Mouse (Mus musculus) hindbrain, embryonic 13.5 days (tissue): ENCODE results near the gene Dot1l. TPM values are rescaled to one million over a fixed set of nuclear protein-coding genes. Genes with fewer than 3 reads are reported as not detected.

Experiments
- ATAC-seq: fragments of 200-750 bp; cut with Nextera tagmentation; 2 replicates; pipeline ENCODE4 v1.8.0; 2017; ENCODE audit warnings: moderate TSS enrichment; ENCODE audit not compliant: low FRiP score
- H3K27ac ChIP-seq: fragments of 300-500 bp; sonication (generic); 2 replicates; pipeline ENCODE4 v1.5.1; 2015; ENCODE audit warnings: inconsistent platforms, mild to moderate bottlenecking, moderate library complexity
- H3K27me3 ChIP-seq: fragments of 300-500 bp; sonication (generic); 2 replicates; pipeline ENCODE4 v1.6.1; 2015; ENCODE audit warnings: mild to moderate bottlenecking, inconsistent platforms
- H3K36me3 ChIP-seq: fragments of 300-500 bp; sonication (generic); 2 replicates; pipeline ENCODE4 v1.6.1; 2015; ENCODE audit warnings: mild to moderate bottlenecking, inconsistent platforms
- H3K4me1 ChIP-seq: fragments of 300-500 bp; sonication (generic); replicated peaks from 2 replicates; pipeline ENCODE4 v1.6.1; 2015; ENCODE audit warnings: inconsistent platforms
- H3K4me2 ChIP-seq: fragments of 300-500 bp; sonication (generic); 2 replicates; pipeline ENCODE4 v1.6.1; 2015; ENCODE audit warnings: inconsistent platforms, mild to moderate bottlenecking, moderate library complexity
- H3K4me3 ChIP-seq: fragments of 300-500 bp; sonication (generic); 2 replicates; pipeline ENCODE4 v1.5.1; 2015; ENCODE audit warnings: mild to moderate bottlenecking, inconsistent platforms
- H3K9ac ChIP-seq: fragments of 300-500 bp; sonication (generic); 2 replicates; pipeline ENCODE4 v1.6.1; 2015; ENCODE audit warnings: mild to moderate bottlenecking, inconsistent platforms
- H3K9me3 ChIP-seq: fragments of 300-500 bp; sonication (generic); 2 replicates; pipeline ENCODE4 v1.6.1; 2016; ENCODE audit warnings: inconsistent platforms
- WGBS: fragments of 180-500 bp; shearing (Covaris S2); methylation state at CpG from one replicate; pipeline ENCODE4 v1.1.7; 2015; 5-methylcytosine and 5-hydroxymethylcytosine counted together
- polyA plus RNA-seq: library from polyadenylated mRNA; unstranded; fragments of >200 nt; fragmentation: Nextera tagmentation; extraction: Ambion mirVana; gene quantifications from 2 replicates; pipeline ENCODE4 v1.2.1, GENCODE M21; 2015

The Dot1l gene
- polyA plus RNA-seq, 1 experiment from 2014 or later = 19.4 TPM

DNA sequence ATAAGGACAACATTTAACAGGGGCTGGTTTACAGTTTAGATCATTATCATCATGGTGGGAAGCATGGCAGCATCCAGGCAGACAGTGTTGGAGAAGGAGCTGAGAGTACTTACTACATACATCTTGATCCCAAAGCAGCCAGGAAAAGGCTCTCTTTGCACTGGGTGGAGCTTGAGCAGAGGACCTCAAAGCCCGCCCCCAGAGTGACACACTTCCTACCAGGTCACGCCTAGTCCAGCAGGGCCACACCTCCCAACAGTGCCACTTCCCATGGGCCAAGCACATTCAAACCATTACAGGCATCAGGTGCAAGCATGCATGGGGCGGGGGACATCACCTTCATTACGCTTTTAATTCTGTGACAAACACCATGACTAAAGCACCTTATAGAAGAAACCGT is 10.7 kb upstream of the Dot1l start:
- WGBS = 36% methylated on average over 5 of the region's 5 CpGs
- H3K9me3 ChIP-seq = no peaks in the 10 kb centered on the region

DNA sequence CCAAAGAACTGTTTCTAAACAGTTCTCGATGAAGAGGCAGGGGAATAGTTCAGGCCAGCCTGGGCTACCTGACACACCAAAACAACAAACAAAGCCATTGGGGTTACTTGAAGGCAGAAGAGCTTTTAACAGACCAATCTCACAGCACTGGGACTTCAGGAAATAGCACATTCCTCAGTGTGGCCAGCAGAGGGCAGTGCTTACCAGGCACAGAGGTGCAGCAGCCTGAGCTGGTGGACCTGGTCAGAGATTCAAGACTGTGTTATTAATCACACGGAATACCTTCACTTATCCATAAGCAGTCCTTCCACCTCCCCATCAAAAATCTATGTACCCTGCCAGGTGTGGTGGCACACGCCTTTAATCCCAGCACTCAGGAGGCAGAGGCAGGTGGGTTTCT is 7.6 kb upstream of the Dot1l start:
- no peak for ATAC-seq
- Histone ChIP-seq H3K36me3 (no peaks in the 10 kb centered on the region), H3K27ac (no peak overlapping the region), H3K9me3 (no peaks in the 10 kb centered on the region), H3K4me1 (peaks cover 16% of the 10 kb centered on the region), H3K4me2 (no peak overlapping the region), H3K27me3 (no peaks in the 10 kb centered on the region), H3K9ac (no peak overlapping the region), H3K4me3 (no peak overlapping the region)
- 16% methylated on average over 3 of the region's 3 CpGs for WGBS

More for the DNA sequence above, 10.7 kb upstream of the Dot1l start:
- H3K27me3 ChIP-seq = no peaks in the 10 kb centered on the region
- no peak overlapping the region for H3K4me2 ChIP-seq
- H3K27ac ChIP-seq = no peak overlapping the region
- no peak overlapping the region for H3K9ac ChIP-seq
- ATAC-seq = no peak
- H3K4me1 ChIP-seq = peaks cover 27% of the 10 kb centered on the region
- no peaks in the 10 kb centered on the region for H3K36me3 ChIP-seq
- no peak overlapping the region for H3K4me3 ChIP-seq

DNA sequence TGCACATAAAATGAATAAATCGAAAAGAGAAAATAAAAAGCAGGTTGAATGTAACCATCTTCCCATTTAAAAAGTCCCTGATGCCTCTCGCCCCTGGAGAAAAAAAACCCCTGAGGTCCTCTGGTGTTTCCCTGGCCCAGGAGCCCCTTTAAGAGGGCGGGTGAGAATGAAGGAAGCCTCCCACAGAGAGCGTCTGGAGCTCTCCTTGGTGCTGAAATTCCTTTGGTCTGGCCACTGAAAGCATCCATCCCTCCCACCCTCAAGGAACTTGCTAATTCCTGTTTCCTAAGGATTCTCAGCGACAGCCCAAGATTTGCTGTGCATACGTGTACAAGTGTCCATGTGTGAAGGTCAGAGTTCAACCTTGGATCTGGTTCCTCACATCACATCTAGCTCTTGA is 6.4 kb upstream of the Dot1l start:
- Histone ChIP-seq H3K27me3 (no peaks in the 10 kb centered on the region), H3K4me1 (peaks cover 14% of the 10 kb centered on the region), H3K4me2 (no peak overlapping the region), H3K9me3 (no peaks in the 10 kb centered on the region), H3K36me3 (no peaks in the 10 kb centered on the region), H3K9ac (peak overlapping the region; percentile 35; the same call in 1 of the 2 replicates), H3K4me3 (no peak overlapping the region), H3K27ac (no peak overlapping the region)
- whole genome bisulfite sequencing = 16% methylated on average over 6 of the region's 6 CpGs
- no peak for ATAC-seq

DNA sequence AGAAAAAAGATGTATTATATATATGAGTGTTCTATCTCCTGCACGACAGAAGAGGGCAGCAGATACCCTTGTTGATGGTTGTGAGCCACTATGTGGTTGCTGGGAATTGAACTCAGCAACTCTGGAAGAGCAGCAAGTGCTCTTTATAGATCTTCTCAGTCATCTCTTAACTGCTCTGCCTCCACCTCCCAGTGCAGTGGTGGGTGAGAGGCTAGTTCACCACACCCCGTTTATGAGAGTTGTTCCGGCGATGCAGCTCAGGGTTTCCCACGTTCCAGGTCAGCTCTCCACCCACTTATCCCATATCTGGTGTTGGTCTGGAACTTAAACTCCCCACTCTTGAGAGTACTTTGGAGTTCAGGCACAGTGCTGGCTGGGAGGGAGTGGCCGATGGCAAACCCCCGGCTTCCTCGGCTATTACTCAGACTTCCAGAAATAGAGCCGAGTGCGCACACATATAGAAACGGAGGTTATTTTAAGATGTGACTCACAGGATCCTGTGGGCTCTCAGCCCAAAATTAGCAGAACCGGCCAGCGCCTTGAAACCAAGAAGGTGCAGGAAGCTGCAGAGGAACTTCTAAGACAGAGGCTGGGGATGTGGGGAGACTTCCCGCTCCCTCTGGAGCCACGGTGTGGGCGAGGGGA is 3.7 kb upstream of the Dot1l start:
- H3K4me2 ChIP-seq = peak overlapping the region; percentile 37

DNA sequence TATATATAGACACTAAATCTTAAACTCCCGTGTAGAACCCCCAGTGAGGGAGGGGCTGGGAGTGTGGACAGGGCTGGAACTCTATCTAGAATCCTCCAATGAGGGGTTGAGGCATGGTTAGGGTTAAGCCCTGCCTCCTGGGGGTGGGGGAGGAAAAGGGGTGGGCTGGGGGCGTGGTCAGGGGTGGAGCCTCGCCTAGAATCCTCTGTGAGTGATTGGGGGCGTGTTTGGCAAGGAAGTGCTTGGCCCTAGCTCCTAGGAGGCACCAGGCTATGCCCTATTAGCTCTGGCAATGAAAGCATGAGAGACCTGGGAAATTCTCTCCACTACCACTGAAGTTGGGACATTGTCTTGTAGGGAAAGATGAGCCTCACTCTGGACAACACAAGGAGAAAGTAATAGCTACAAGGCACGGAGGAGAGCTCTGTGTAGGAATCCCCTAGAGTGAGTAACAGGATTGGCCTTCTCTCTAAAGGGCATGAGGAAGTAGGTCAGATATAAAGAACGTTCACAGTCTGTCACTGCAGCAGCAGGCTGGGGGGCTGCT is 2.9 kb upstream of the Dot1l start:
- Histone ChIP-seq H3K9me3 (no peaks in the 10 kb centered on the region), H3K4me3 (peak overlapping the region; percentile 1; the same call in 1 of the 2 replicates), H3K4me1 (peaks cover 35% of the 10 kb centered on the region), H3K36me3 (no peaks in the 10 kb centered on the region), H3K4me2 (peak overlapping the region; percentile 37), H3K27ac (peak overlapping the region; percentile 3; the same call in 1 of the 2 replicates), H3K9ac (no peak overlapping the region), H3K27me3 (no peaks in the 10 kb centered on the region)
- peak; percentile 18; the same call in 1 of the 2 replicates for ATAC-seq
- WGBS = 5% methylated on average over 6 of the region's 6 CpGs

More for the DNA sequence above, 3.7 kb upstream of the Dot1l start:
- ATAC-seq = no peak
- no peaks in the 10 kb centered on the region for H3K9me3 ChIP-seq
- no peak overlapping the region for H3K27ac ChIP-seq
- 0 out of 2 replicates have a peak overlapping the region, but pooled peaks have one; percentile 9 for H3K4me3 ChIP-seq
- no peaks in the 10 kb centered on the region for H3K27me3 ChIP-seq
- H3K4me1 ChIP-seq = peaks cover 27% of the 10 kb centered on the region
- no peak overlapping the region for H3K9ac ChIP-seq
- H3K36me3 ChIP-seq = no peaks in the 10 kb centered on the region
- WGBS = 17% methylated on average over 16 of the region's 16 CpGs

DNA sequence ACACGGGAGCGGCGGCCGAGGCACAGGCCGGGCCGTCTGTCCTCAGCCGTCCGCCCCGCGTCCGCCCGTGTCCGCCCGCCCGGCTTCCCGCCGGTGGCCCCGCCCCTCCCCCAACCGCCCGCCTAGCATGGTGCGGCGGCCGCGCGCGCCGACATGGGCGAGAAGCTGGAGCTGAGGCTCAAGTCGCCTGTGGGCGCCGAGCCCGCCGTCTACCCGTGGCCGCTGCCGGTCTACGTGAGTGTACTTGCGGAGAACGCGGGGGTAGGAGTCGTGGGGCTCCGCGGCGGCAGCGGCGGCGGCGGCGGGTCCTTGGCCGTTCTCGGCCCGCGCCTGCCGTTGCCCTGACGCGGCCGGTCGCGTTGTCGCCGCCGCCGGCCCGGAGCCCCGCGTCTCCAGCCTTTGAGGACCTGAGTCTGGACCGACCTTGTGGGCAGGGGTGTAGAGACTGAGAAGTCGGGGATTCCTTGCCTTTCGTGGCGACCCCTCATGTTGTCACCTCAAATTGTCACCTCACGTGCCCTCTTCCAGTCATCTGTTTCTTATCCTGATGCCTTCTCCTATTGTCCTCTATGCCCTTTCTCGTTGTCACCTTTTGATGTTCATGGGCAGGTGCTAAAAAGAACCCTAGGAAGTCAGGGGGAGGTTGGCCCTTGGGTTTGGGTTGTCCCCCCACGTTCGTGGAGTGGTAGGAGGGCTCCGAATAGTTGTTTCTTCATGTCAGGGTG is 447 bp downstream of the Dot1l start:
- Histone ChIP-seq H3K4me1 (peaks cover 68% of the 10 kb centered on the region), H3K9me3 (no peaks in the 10 kb centered on the region), H3K4me3 (peak overlapping the region; percentile 94), H3K36me3 (no peaks in the 10 kb centered on the region), H3K27me3 (no peaks in the 10 kb centered on the region), H3K9ac (peak overlapping the region; percentile 98), H3K4me2 (peak overlapping the region; percentile 98), H3K27ac (peak overlapping the region; percentile 89)
- ATAC-seq = no peak
- under 1% methylated on average over 67 of the region's 75 CpGs for WGBS

DNA sequence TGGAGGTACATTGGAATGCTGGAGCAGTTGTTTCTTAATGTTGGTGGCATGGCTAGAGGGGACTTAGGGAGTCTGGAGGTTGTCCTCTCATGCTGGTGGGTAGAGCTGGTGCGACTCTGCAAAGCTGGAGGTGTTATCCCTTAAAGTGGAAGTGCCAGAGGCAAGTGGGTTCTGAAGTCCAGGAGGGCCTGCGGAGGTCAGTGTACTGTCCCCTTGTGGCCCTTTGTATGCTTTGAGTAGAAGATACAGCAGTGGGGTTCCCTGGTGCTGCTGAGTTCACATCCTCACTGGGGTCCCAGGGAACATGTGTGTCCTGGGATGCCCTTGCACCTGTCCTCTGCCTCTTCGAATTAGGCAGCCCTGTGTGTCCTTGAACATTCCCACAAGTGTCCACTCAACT is 1.1 kb downstream of the Dot1l start:
- 39% methylated on average over 3 of the region's 3 CpGs for WGBS
- Histone ChIP-seq H3K4me3 (peak overlapping the region; percentile 94), H3K36me3 (no peaks in the 10 kb centered on the region), H3K9ac (peak overlapping the region; percentile 98), H3K4me2 (peak overlapping the region; percentile 98), H3K4me1 (peaks cover 75% of the 10 kb centered on the region), H3K27me3 (no peaks in the 10 kb centered on the region), H3K9me3 (no peaks in the 10 kb centered on the region), H3K27ac (no peak overlapping the region)
- no peak for ATAC-seq

DNA sequence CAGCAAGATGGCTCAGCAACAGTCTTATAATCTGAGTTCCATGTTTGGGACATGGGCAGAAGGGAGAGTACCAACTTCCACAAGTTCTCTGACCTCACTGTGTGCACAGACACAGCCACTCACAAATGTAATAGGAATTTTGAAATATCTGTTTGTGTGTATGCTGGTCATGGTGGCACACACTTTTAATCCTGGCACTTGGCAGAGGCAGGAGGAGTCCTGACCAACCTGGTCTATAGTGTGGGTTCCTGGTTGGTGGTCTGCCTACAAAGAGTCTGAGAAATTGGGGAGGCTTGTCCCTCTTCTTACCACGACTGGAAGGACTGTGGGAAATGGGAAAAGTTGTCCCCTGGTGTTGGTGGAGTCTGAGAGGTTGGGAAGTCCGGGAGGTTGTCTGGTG is 1.5 kb downstream of the Dot1l start:
- H3K9me3 ChIP-seq = no peaks in the 10 kb centered on the region
- H3K4me3 ChIP-seq = peak overlapping the region; percentile 94
- peak overlapping the region; percentile 98 for H3K9ac ChIP-seq
- no peak overlapping the region for H3K27ac ChIP-seq
- H3K4me2 ChIP-seq = peak overlapping the region; percentile 98
- 69% methylated on average over 2 of the region's 2 CpGs for WGBS
- no peak for ATAC-seq
- no peaks in the 10 kb centered on the region for H3K27me3 ChIP-seq
- peaks cover 75% of the 10 kb centered on the region for H3K4me1 ChIP-seq
- no peaks in the 10 kb centered on the region for H3K36me3 ChIP-seq

DNA sequence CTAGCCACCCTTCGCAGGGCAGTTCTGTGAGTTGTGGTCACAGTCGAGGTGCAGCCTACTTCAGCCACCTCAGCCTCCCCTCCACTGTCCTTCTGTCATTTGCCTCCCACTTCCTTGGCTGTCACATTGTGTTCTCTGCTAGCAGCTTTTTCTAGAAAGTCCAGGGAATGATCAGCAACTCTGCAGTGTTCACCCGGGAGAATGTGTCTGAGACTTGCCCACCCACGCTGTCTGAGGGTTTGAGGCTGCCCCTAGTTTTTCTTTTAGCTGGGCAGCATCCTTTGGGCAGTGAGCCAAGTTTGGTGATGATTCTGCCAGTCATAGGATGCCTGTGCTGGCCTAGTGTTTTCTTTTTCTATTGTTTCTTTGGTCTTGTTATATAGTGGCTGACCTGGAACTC is 2.0 kb downstream of the Dot1l start:
- peak overlapping the region; percentile 98 for H3K9ac ChIP-seq
- no peak overlapping the region for H3K27ac ChIP-seq
- H3K4me1 ChIP-seq = peaks cover 74% of the 10 kb centered on the region
- ATAC-seq = no peak
- 76% methylated on average over 4 of the region's 4 CpGs for WGBS
- H3K27me3 ChIP-seq = no peaks in the 10 kb centered on the region
- H3K9me3 ChIP-seq = no peaks in the 10 kb centered on the region
- H3K4me2 ChIP-seq = peak overlapping the region; percentile 98
- peak overlapping the region; percentile 94 for H3K4me3 ChIP-seq
- no peaks in the 10 kb centered on the region for H3K36me3 ChIP-seq

DNA sequence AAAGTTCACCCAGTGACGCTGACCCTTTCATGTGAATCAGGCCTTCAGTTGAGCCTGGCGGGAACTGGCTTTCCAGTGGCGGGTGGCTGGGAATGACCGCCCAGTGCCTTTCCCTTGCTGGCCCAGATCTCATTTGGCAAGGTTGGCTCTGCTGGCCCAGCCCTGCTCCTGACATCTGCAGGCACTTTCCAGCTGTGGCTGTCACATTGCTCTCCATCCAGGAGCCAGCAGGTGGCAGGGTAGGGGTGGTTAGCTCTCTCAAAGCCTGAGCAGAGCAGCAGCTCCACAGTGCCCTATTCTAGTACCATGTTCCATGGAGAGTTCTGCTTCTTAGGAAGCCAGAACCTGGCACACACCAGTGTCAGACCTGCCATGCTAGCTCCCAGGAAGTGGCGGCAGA is 2.7 kb downstream of the Dot1l start:
- Histone ChIP-seq H3K4me1 (peaks cover 71% of the 10 kb centered on the region), H3K4me3 (peak overlapping the region; percentile 7; the same call in 1 of the 2 replicates), H3K9ac (peak overlapping the region; percentile 98), H3K4me2 (peak overlapping the region; percentile 98; the same call in 1 of the 2 replicates), H3K27me3 (no peaks in the 10 kb centered on the region), H3K27ac (peak overlapping the region; percentile 49), H3K9me3 (no peaks in the 10 kb centered on the region), H3K36me3 (no peaks in the 10 kb centered on the region)
- 40% methylated on average over 5 of the region's 5 CpGs for WGBS
- no peak for ATAC-seq

DNA sequence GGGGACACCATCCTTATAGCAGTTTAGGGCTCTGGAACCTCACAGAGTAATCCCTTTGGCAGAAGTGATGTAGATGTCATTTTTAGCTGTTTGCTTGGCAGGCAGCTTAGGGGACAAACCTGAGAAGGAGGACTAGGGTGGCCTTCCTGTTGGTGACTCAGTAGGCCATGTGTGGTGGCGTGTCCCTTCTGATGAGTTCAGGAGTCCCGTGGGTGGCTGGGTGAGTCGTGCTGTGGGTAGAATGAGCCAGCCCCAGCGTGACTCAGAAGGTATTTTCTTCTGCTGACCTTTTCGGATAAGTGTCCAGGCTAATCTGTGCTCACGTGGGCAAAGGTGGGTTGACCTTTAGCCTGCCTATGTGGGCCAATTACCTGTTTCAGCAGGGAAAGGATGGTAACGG is 3.6 kb downstream of the Dot1l start:
- no peak overlapping the region for H3K27ac ChIP-seq
- no peak overlapping the region for H3K4me3 ChIP-seq
- ATAC-seq = no peak
- no peak overlapping the region for H3K4me2 ChIP-seq
- H3K36me3 ChIP-seq = no peaks in the 10 kb centered on the region
- 89% methylated on average over 7 of the region's 7 CpGs for WGBS
- no peaks in the 10 kb centered on the region for H3K27me3 ChIP-seq
- peaks cover 75% of the 10 kb centered on the region for H3K4me1 ChIP-seq
- no peaks in the 10 kb centered on the region for H3K9me3 ChIP-seq
- peak overlapping the region; percentile 98 for H3K9ac ChIP-seq

DNA sequence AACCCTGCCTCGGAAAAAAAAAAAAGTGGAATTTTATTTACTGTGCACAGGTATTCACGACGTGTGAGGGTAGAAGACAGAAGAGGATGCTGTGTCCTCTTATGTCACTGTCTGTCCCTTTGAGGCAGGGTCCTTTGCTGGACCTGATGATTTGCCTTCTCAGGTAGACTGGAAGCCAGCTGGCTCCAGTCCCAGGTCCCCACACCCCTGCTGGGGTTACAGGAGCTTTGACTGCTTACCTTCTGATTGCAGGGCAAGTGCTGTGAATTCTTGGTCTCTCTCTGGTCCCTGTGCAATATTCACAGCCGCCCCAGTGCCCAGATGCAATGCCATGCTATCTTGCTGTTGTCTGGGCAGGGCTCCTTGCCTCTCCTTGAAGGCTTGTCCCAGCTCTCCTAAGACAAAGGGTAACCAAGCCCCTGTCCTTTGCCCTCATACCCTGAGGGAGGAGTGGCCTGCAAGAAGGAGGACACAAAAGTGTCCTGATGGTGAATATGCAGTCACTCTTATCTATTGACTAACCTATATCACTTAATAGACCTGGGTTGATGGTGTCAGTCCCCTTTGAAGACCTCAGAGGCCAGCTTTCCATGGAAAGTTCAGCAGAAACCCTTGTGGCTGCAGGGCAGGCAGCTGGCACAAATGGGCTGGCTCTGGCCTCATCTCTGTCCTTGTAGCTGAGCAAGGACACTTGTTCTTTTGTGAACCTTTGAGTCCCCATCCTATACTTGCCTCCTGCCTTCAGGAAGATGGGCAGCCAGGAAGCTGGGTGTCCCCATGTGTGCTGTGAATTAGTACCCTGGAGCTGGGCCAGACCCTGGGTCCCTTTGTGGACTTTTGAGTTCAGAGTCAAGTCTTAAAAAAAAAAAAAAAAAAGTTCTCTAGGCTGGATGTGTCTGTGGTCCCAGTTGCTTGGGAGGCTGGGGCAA is 5.9 kb downstream of the Dot1l start:
- WGBS = 88% methylated on average over 4 of the region's 4 CpGs
- H3K4me1 ChIP-seq = peaks cover 66% of the 10 kb centered on the region

More for the DNA sequence above, 5.9 kb downstream of the Dot1l start:
- Histone ChIP-seq H3K4me2 (no peak overlapping the region), H3K36me3 (peaks cover 10% of the 10 kb centered on the region), H3K27me3 (no peaks in the 10 kb centered on the region), H3K27ac (no peak overlapping the region), H3K9ac (0 out of 2 replicates have a peak overlapping the region, but pooled peaks have one; percentile 19), H3K9me3 (no peaks in the 10 kb centered on the region), H3K4me3 (no peak overlapping the region)
- no peak for ATAC-seq
